Mouse (Mus musculus): ENCODE data around the gene Rpl36al. TPM values are rescaled to one million over a fixed set of nuclear protein-coding genes. Genes with fewer than 3 reads are reported as not detected.
A peak's percentile ranks its signal among the peaks of the same experiment; 100 is the strongest.
"Not testable (repeated sequence)": the region's sequence is repeated elsewhere in the genome, so short reads cannot be mapped to it uniquely, and the experiment has no call there.

Rpl36al gene
- total RNA-seq, 2 experiments from 2014 or later = 211 to 226 TPM

GRCm38 (mm10) chr12:69197378-69198163 lies 13.7 kb upstream of the Rpl36al start:
- intact Hi-C loops (cut with DNase I) = loop anchor here (5.0 kb wide), 1 partner anchor 45 kb away; the partner anchor contains the start of gene Klhdc1
- peak; percentile 71 to 75 for DNase-seq

GRCm38 (mm10) chr12:69196444-69197377 lies 12.8 kb upstream of the Rpl36al start, which contains the start of gene Gm49383:
TSS of gene Gm49383 (minus strand) at chr12:69197104.
- peak; percentile 77 to 80 for DNase-seq
- intact Hi-C loops (cut with DNase I) = loop anchor here (5.0 kb wide), 1 partner anchor 46 kb away; the partner anchor contains the start of gene Klhdc1

GRCm38 (mm10) chr12:69192637-69193036 lies 8.8 kb upstream of the Rpl36al start:
- intact Hi-C loops (cut with DNase I) = loop anchor here (5.0 kb wide), 1 partner anchor 105 kb away; the partner anchor contains the start of gene Klhdc2
- no peak for DNase-seq

- DNase-seq = no peak
- intact Hi-C loops (cut with DNase I) = loop anchor here (5.0 kb wide), 1 partner anchor 106 kb away; the partner anchor contains the start of gene Klhdc2
Measured at GRCm38 (mm10) chr12:69191396-69191795, 7.5 kb upstream of the Rpl36al start.

GRCm38 (mm10) chr12:69190522-69190921 lies 6.6 kb upstream of the Rpl36al start:
- peak in 1 of 2 experiments; percentile 30 for DNase-seq
- intact Hi-C loops (cut with DNase I) = loop anchor here (5.0 kb wide), 1 partner anchor 107 kb away; the partner anchor contains the start of gene Klhdc2

- no peak for DNase-seq
- intact Hi-C loops (cut with DNase I) = loop anchor here (5.0 kb wide), 1 partner anchor 107 kb away; the partner anchor contains the start of gene Klhdc2
Measured at GRCm38 (mm10) chr12:69190074-69190473, 6.2 kb upstream of the Rpl36al start.

GRCm38 (mm10) chr12:69186811-69187471 lies 3.1 kb upstream of the Rpl36al start:
- no peak for DNase-seq
- intact Hi-C loops (cut with DNase I) = no loop called here

- intact Hi-C loops (cut with DNase I) = no loop called here
Measured at GRCm38 (mm10) chr12:69185371-69185770, 1.5 kb upstream of the Rpl36al start.

GRCm38 (mm10) chr12:69184342-69185295 lies 736 bp upstream of the Rpl36al start:
- intact Hi-C loops (cut with DNase I) = no loop called here
- peak; percentile 73 to 74 for DNase-seq

More at GRCm38 (mm10) chr12:69185371-69185770, 1.5 kb upstream of the Rpl36al start:
- no peak for DNase-seq

GRCm38 (mm10) chr12:69181800-69182199 lies 2.1 kb downstream of the Rpl36al start:
- no peak for DNase-seq
- intact Hi-C loops (cut with DNase I) = no loop called here

- no peak for DNase-seq
- intact Hi-C loops (cut with DNase I) = no loop called here
Measured at GRCm38 (mm10) chr12:69179371-69179770, 4.5 kb downstream of the Rpl36al start.

- intact Hi-C loops (cut with DNase I) = no loop called here
- no peak for DNase-seq
Measured at GRCm38 (mm10) chr12:69177526-69177925, 6.4 kb downstream of the Rpl36al start.

- intact Hi-C loops (cut with DNase I) = no loop called here
- no peak for DNase-seq
Measured at GRCm38 (mm10) chr12:69175975-69176374, 7.9 kb downstream of the Rpl36al start.

- no peak for DNase-seq
- intact Hi-C loops (cut with DNase I) = no loop called here
Measured at GRCm38 (mm10) chr12:69171307-69171706, 12.6 kb downstream of the Rpl36al start.

- intact Hi-C loops (cut with DNase I) = no loop called here
- peak; percentile 87 to 90 for DNase-seq
Measured at GRCm38 (mm10) chr12:69168461-69169106, 15.3 kb downstream of the Rpl36al start, which contains the start of gene Lrr1. TSS of gene Lrr1 (plus strand) at chr12:69168814.

GRCm38 (mm10) chr12:69167656-69168460 lies 16.0 kb downstream of the Rpl36al start:
- DNase-seq = no peak
- intact Hi-C loops (cut with DNase I) = no loop called here

- intact Hi-C loops (cut with DNase I); DNase-seq: not testable (repeated sequence)
Measured at GRCm38 (mm10) chr12:69166861-69167581, 16.9 kb downstream of the Rpl36al start.
